Mouse (Mus musculus): Measurements from ENCODE around the gene Eif4g3. TPM values are rescaled to one million over a fixed set of nuclear protein-coding genes. Genes with fewer than 3 reads are reported as not detected.

Gene Eif4g3
- polyA plus RNA-seq, 1 experiment from 2014 or later: 60.5 TPM

GRCm38 (mm10) chr4:138037110-138037509, 44.3 kb downstream of the Eif4g3 start:
- H3K4me1 ChIP-seq: peaks cover 30% of the 10 kb centered on the region
- no peaks in the 10 kb centered on the region for H3K9me3 ChIP-seq
- no peaks in the 10 kb centered on the region for H3K27me3 ChIP-seq
- peak overlapping the region; percentile 43; the same call in 1 of the 2 replicates for H3K27ac ChIP-seq
- no peak overlapping the region for H3K9ac ChIP-seq
- H3K4me2 ChIP-seq: no peak overlapping the region
- 41% methylated on average over 8 of the region's 8 CpGs for WGBS
- ATAC-seq (ENCODE audit: low FRiP score): no peak
- no peak overlapping the region for H3K4me3 ChIP-seq (replicated peaks)
- peaks cover 52% of the 10 kb centered on the region for H3K36me3 ChIP-seq (replicated peaks)

DNA sequence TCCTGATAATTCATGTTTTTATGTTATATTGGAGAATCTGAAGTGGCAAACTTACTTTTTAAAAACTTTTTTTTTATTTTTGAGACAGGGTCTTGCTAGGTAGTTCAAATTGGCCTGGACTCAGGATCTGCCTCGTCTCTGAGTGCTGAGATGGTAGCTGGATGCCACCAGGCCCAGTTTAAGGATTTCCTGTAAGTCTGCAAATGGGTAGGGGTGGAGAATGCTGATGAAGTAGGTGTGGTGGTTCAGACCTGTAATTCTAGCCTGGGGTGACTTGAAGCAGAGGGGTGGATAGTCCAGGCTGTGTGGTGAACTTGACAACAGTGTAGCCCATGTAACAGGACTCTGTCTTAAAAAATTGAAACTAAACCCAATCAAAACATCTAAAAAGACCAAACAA, 45.1 kb downstream of the Eif4g3 start:
- Histone ChIP-seq H3K4me2 (no peak overlapping the region), H3K4me3 (replicated peaks) (no peak overlapping the region), H3K36me3 (replicated peaks) (peaks cover 45% of the 10 kb centered on the region), H3K4me1 (peaks cover 30% of the 10 kb centered on the region), H3K9ac (no peak overlapping the region), H3K9me3 (no peaks in the 10 kb centered on the region), H3K27ac (no peak overlapping the region), H3K27me3 (no peaks in the 10 kb centered on the region)
- WGBS: 93% methylated on average over 1 of the region's 1 CpGs
- no peak for ATAC-seq (ENCODE audit: low FRiP score)

DNA sequence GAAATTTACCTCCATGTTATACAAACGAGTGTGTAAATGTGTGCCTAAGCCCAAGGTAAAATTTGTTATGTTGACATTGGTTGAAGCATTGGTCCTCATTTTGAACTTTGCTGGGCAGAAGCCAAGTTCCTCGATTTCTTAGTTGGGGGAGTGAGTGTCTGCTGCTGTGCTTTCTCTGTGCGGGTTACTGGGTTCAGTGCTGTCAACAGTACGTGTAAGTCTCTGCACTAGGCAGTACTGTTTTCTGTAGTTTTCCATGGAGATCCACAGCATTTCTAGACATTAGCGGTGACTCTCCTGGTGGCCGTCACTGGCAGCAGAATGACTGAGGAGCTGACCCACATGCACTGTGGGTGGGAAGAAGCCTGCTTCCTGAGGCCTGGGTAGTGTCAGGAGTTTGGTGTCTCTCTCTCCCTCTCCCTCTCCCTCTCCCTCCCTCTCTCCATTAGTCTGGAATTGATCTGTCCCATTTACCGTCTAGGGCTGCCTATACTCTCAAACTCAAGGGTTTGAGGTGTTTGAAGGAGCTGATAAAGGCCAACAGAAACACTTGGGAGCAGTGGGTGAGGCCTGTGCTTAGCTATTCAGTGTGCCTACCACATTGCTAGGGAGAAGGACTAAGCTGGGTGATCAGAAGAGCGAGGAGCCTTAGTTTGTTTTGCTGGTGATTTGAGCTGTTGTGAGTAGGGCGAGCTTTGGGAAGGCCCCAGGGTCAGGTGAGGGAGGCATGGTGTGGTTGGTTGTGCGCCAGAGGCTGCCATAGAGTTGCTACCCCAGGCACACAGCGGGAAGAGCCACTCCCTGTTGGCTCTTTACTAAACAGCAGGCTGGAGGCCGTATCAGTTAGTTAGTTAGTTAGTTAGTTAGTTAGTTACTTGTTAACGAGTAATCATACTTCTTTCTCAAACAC, 45.8 kb downstream of the Eif4g3 start:
- Histone ChIP-seq H3K36me3 (replicated peaks) (peaks cover 38% of the 10 kb centered on the region), H3K4me1 (peaks cover 30% of the 10 kb centered on the region), H3K9ac (no peak overlapping the region), H3K4me3 (replicated peaks) (no peak overlapping the region), H3K4me2 (no peak overlapping the region), H3K27me3 (no peaks in the 10 kb centered on the region), H3K9me3 (no peaks in the 10 kb centered on the region), H3K27ac (0 out of 2 replicates have a peak overlapping the region, but pooled peaks have one; percentile 19)
- WGBS: 86% methylated on average over 13 of the region's 13 CpGs
- no peak for ATAC-seq (ENCODE audit: low FRiP score)

- Histone ChIP-seq H3K27me3 (no peaks in the 10 kb centered on the region), H3K27ac (no peak overlapping the region), H3K36me3 (replicated peaks) (peaks cover 35% of the 10 kb centered on the region), H3K4me2 (no peak overlapping the region), H3K9me3 (no peaks in the 10 kb centered on the region), H3K4me1 (peaks cover 30% of the 10 kb centered on the region), H3K9ac (no peak overlapping the region), H3K4me3 (replicated peaks) (no peak overlapping the region)
- 89% methylated on average over 9 of the region's 9 CpGs for WGBS
- ATAC-seq (ENCODE audit: low FRiP score): no peak
These were observed 46.4 kb downstream of the Eif4g3 start for GRCm38 (mm10) chr4:138039275-138039651.

- Histone ChIP-seq H3K27ac (no peak overlapping the region), H3K36me3 (replicated peaks) (peaks cover 37% of the 10 kb centered on the region), H3K4me1 (peaks cover 30% of the 10 kb centered on the region), H3K27me3 (no peaks in the 10 kb centered on the region), H3K4me3 (replicated peaks) (no peak overlapping the region), H3K9ac (no peak overlapping the region), H3K9me3 (no peaks in the 10 kb centered on the region), H3K4me2 (no peak overlapping the region)
- WGBS: 93% methylated on average over 3 of the region's 3 CpGs
- no peak for ATAC-seq (ENCODE audit: low FRiP score)
These were observed 47.8 kb downstream of the Eif4g3 start for GRCm38 (mm10) chr4:138040589-138040988.

GRCm38 (mm10) chr4:138041566-138042256, 48.9 kb downstream of the Eif4g3 start:
- no peak overlapping the region for H3K4me3 ChIP-seq (replicated peaks)
- H3K9me3 ChIP-seq: no peaks in the 10 kb centered on the region; the same call in 1 of the 2 replicates
- no peak for ATAC-seq (ENCODE audit: low FRiP score)
- H3K36me3 ChIP-seq (replicated peaks): peaks cover 44% of the 10 kb centered on the region
- WGBS: 81% methylated on average over 12 of the region's 12 CpGs
- no peak overlapping the region for H3K9ac ChIP-seq
- peaks cover 21% of the 10 kb centered on the region for H3K4me1 ChIP-seq
- H3K4me2 ChIP-seq: no peak overlapping the region
- H3K27me3 ChIP-seq: no peaks in the 10 kb centered on the region
- peak overlapping the region; percentile 59; the same call in 1 of the 2 replicates for H3K27ac ChIP-seq

GRCm38 (mm10) chr4:138042257-138042589, 49.4 kb downstream of the Eif4g3 start:
- H3K27me3 ChIP-seq: no peaks in the 10 kb centered on the region
- ATAC-seq (ENCODE audit: low FRiP score): no peak
- H3K4me2 ChIP-seq: no peak overlapping the region
- 51% methylated on average over 2 of the region's 2 CpGs for WGBS
- H3K36me3 ChIP-seq (replicated peaks): peaks cover 46% of the 10 kb centered on the region
- H3K4me3 ChIP-seq (replicated peaks): no peak overlapping the region
- H3K27ac ChIP-seq: peak overlapping the region; percentile 59; the same call in 1 of the 2 replicates
- peaks cover 16% of the 10 kb centered on the region for H3K4me1 ChIP-seq
- no peak overlapping the region for H3K9ac ChIP-seq
- H3K9me3 ChIP-seq: no peaks in the 10 kb centered on the region; the same call in 1 of the 2 replicates

GRCm38 (mm10) chr4:138042625-138043024, 49.8 kb downstream of the Eif4g3 start:
- 95% methylated on average over 5 of the region's 5 CpGs for WGBS
- Histone ChIP-seq H3K27me3 (no peaks in the 10 kb centered on the region), H3K36me3 (replicated peaks) (peaks cover 46% of the 10 kb centered on the region), H3K27ac (no peak overlapping the region), H3K9me3 (no peaks in the 10 kb centered on the region; the same call in 1 of the 2 replicates), H3K4me2 (no peak overlapping the region), H3K4me3 (replicated peaks) (no peak overlapping the region), H3K4me1 (peaks cover 12% of the 10 kb centered on the region; the same call in 1 of the 2 replicates), H3K9ac (no peak overlapping the region)
- ATAC-seq (ENCODE audit: low FRiP score): no peak

- Histone ChIP-seq H3K4me1 (peaks cover 5% of the 10 kb centered on the region; the same call in 1 of the 2 replicates), H3K36me3 (replicated peaks) (peaks cover 49% of the 10 kb centered on the region), H3K27ac (no peak overlapping the region), H3K9me3 (no peaks in the 10 kb centered on the region; the same call in 1 of the 2 replicates), H3K4me3 (replicated peaks) (no peak overlapping the region), H3K9ac (no peak overlapping the region), H3K27me3 (no peaks in the 10 kb centered on the region), H3K4me2 (no peak overlapping the region)
- no peak for ATAC-seq (ENCODE audit: low FRiP score)
- 97% methylated on average over 16 of the region's 16 CpGs for WGBS
These were observed 52.1 kb downstream of the Eif4g3 start for GRCm38 (mm10) chr4:138044841-138045500.

GRCm38 (mm10) chr4:138045809-138046208, 53.0 kb downstream of the Eif4g3 start:
- ATAC-seq (ENCODE audit: low FRiP score): no peak
- no peaks in the 10 kb centered on the region for H3K27me3 ChIP-seq
- H3K27ac ChIP-seq: no peak overlapping the region
- no peaks in the 10 kb centered on the region; the same call in 1 of the 2 replicates for H3K9me3 ChIP-seq
- peaks cover 5% of the 10 kb centered on the region; the same call in 1 of the 2 replicates for H3K4me1 ChIP-seq
- H3K4me3 ChIP-seq (replicated peaks): no peak overlapping the region
- 100% methylated on average over 1 of the region's 1 CpGs for WGBS
- H3K4me2 ChIP-seq: no peak overlapping the region
- H3K9ac ChIP-seq: no peak overlapping the region
- H3K36me3 ChIP-seq (replicated peaks): peaks cover 45% of the 10 kb centered on the region

- Histone ChIP-seq H3K36me3 (replicated peaks) (peaks cover 47% of the 10 kb centered on the region), H3K4me3 (replicated peaks) (no peak overlapping the region), H3K4me2 (no peak overlapping the region), H3K4me1 (peaks cover 5% of the 10 kb centered on the region; the same call in 1 of the 2 replicates), H3K9ac (no peak overlapping the region), H3K27ac (no peak overlapping the region), H3K9me3 (no peaks in the 10 kb centered on the region; the same call in 1 of the 2 replicates), H3K27me3 (no peaks in the 10 kb centered on the region)
- WGBS: 95% methylated on average over 8 of the region's 8 CpGs
- no peak for ATAC-seq (ENCODE audit: low FRiP score)
These were observed 53.5 kb downstream of the Eif4g3 start for GRCm38 (mm10) chr4:138046371-138046770.

DNA sequence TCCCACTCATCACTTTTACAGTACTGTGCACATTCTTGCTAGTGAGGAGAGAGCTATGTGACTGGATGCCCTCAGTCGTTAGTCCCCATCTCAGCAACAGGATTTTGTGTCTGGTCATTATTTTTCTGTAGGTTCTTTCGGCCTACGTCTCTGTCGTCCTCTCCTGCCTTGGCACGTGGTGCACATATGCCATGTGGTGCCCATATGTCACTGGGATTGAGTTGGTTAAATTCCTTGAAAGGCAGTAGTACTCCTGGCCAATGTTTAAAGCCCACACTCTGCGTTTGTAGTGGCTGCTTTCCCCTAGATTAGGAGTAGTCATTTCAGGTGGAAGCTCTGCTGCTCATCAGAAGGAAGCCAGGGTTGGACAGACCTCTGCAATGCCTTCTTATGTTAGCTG, 56.7 kb downstream of the Eif4g3 start:
- H3K9ac ChIP-seq: no peak overlapping the region
- no peaks in the 10 kb centered on the region for H3K4me1 ChIP-seq
- H3K4me3 ChIP-seq (replicated peaks): no peak overlapping the region
- no peaks in the 10 kb centered on the region for H3K27me3 ChIP-seq
- H3K36me3 ChIP-seq (replicated peaks): peaks cover 57% of the 10 kb centered on the region
- H3K9me3 ChIP-seq: no peaks in the 10 kb centered on the region; the same call in 1 of the 2 replicates
- no peak overlapping the region for H3K4me2 ChIP-seq
- WGBS: 91% methylated on average over 6 of the region's 6 CpGs
- H3K27ac ChIP-seq: no peak overlapping the region
- no peak for ATAC-seq (ENCODE audit: low FRiP score)
